7 mouse cellular contexts compared by ENCODE assay signal in the genomic region with DNA sequence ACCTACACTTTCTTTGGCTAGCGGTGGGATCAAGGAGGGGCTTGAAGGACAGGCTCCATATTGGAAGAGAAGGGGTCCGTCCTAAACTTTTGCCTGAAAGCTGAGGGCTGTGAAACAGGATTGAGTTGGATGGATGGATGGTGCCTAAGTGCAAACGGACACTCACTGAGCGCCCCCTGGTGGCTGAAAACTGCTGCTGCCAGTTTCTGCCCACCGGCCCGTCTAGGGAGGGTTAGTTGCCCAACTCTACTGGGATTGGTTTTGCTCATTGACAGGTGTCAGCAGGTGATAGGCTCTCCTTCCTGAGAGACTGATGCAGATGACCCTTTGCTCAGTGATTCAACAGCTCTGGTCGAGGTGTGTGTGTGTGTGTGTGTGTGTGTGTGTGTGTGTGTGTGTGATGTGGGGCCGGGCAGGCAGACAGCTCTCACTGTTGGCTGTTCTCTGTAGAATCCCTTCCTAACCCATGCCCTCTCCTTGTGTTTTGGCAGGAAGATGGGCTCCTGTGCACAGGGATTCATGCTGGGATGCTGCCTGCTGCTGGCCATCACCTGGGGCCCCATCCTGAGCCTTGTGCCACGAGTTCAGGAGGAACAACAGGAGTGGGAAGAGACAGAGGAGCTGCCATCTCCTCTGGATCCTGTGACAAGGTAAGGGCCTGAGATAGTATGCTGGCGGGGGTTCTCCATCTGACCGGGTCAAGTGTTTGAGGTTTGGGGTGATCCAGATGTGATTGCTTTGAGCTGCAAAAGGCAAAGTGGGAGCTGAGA. TPM values are rescaled to one million over a fixed set of nuclear protein-coding genes. Genes with fewer than 3 reads are reported as not detected.
A peak's percentile ranks its signal among the peaks of the same experiment; 100 is the strongest.
DNase-seq lines count a peak whose midpoint lies in the region; ATAC-seq and TF ChIP-seq lines count a peak whose summit lies in the region.

No protein-coding gene starts in this region.

- H3K27me3 ChIP-seq in thymus, adult 2 months (ENCODE audit: control insufficient read depth, insufficient read depth, low read length), result no peaks in the 10 kb centered on the region
- no peaks in the 10 kb centered on the region for H3K27me3 ChIP-seq in lung, embryonic 16.5 days (ENCODE audit: control insufficient read depth, insufficient read depth, low read depth, low read length)

- no peak overlapping the region for H3K4me2 ChIP-seq in lung, embryonic 16.5 days (ENCODE audit: low read depth, low read length)

- ATAC-seq in lung, embryonic 16.5 days (ENCODE audit: low read depth), result peak; percentile 67; the same call in 1 of the 2 replicates

- no peak for TF ChIP-seq POLR2A in thymus, adult 2 months (IDR thresholded peaks at IDR 0.05; ENCODE audit: control insufficient read depth, extremely low read depth, insufficient read depth, low read length, poor library complexity)

- H3K9ac ChIP-seq in lung, embryonic 16.5 days (ENCODE audit: low read length), result no peak overlapping the region

- H3K9me3 ChIP-seq in lung, embryonic 16.5 days (ENCODE audit: control insufficient read depth, low read length), result no peaks in the 10 kb centered on the region

- no peaks in the 10 kb centered on the region for H3K36me3 ChIP-seq in thymus, adult 2 months (ENCODE audit: control insufficient read depth, insufficient read depth, low read length)
- H3K36me3 ChIP-seq in lung, embryonic 16.5 days (ENCODE audit: control insufficient read depth, insufficient read depth, low read length), result no peaks in the 10 kb centered on the region

- peak; percentile 71 for DNase-seq in thymus, adult 2 months
- DNase-seq in thymus, adult 18-20 months, result no peak
- DNase-seq in adrenal gland, postnatal 36 days, result peak; percentile 83 to 87
- peak; percentile 84 for DNase-seq in gastrocnemius, adult 2 months
- DNase-seq in kidney, adult 9 months, result peak; percentile 71
- peak; percentile 56 to 89 for DNase-seq in spleen, postnatal 4 days (ENCODE audit: low spot score in 2 of 2)

- peak; percentile 89 for TF ChIP-seq CTCF in thymus, adult 2 months (IDR thresholded peaks at IDR 0.05; ENCODE audit: borderline replicate concordance, control insufficient read depth, extremely low read depth, insufficient read depth, low read length, poor library complexity)
- TF ChIP-seq CTCF in gastrocnemius, adult 2 months (IDR thresholded peaks at IDR 0.05), result peak; percentile 94

- no peak overlapping the region for H3K4me3 ChIP-seq in thymus, adult 2 months (ENCODE audit: control insufficient read depth, insufficient read depth, low read length)
- H3K4me3 ChIP-seq in gastrocnemius, adult 2 months, result no peak overlapping the region
- H3K4me3 ChIP-seq in lung, embryonic 16.5 days (ENCODE audit: low read length), result no peak overlapping the region

- H3K4me1 ChIP-seq in thymus, adult 2 months (replicated peaks; ENCODE audit: control insufficient read depth, insufficient read depth, low read length), result no peaks in the 10 kb centered on the region
- H3K4me1 ChIP-seq in lung, embryonic 16.5 days (replicated peaks; ENCODE audit: control insufficient read depth, insufficient read depth, low read length), result peaks cover 10% of the 10 kb centered on the region

- 40% methylated on average over 11 of the region's 11 CpGs for WGBS in thymus, adult 2 months
- 32% methylated on average over 11 of the region's 11 CpGs for WGBS in lung, embryonic 16.5 days

- intact Hi-C loops in gastrocnemius, adult 2 months (cut with DNase I), result loop anchor here (1.0 kb wide), 1 partner anchor 20 kb away; no protein-coding TSS in a partner anchor

- H3K27ac ChIP-seq in thymus, adult 2 months (ENCODE audit: control insufficient read depth, insufficient read depth, low read length), result no peak overlapping the region
- H3K27ac ChIP-seq in gastrocnemius, adult 2 months, result no peak overlapping the region
- H3K27ac ChIP-seq in lung, embryonic 16.5 days (ENCODE audit: low read length), result no peak overlapping the region

RNA-seq across cellular contexts. Expression of gene C1qtnf1, which starts 15.4 kb away (rescaled TPM):
- polyA plus RNA-seq in thymus, adult 2 months (2012; rRNA removed), result 8.4 and 10.6 TPM in 2 replicates
- 10 to 100 TPM; 21.6 to 22.7 TPM for total RNA-seq in adrenal gland, postnatal 36 days (2021)
- 10 to 100 TPM in 1 of 2 experiments, 1 to 10 TPM in 1; 7.9 to 12.6 TPM for total RNA-seq in gastrocnemius, adult 2 months (2021)
- polyA plus RNA-seq in lung, embryonic 16.5 days (2015; fragmentation: Nextera tagmentation; extraction: Ambion mirVana), result 8.0 and 8.2 TPM in 2 replicates

RNA-seq across cellular contexts. Expression of gene Cant1, which starts 24.5 kb away (rescaled TPM):
- 100 and 105 TPM in 2 replicates for polyA plus RNA-seq in thymus, adult 2 months (2012; rRNA removed)
- total RNA-seq in adrenal gland, postnatal 36 days (2021), result 10 to 100 TPM; 34.9 to 38.0 TPM
- 10 to 100 TPM; 10.7 to 11.6 TPM for total RNA-seq in gastrocnemius, adult 2 months (2021)
- polyA plus RNA-seq in lung, embryonic 16.5 days (2015; fragmentation: Nextera tagmentation; extraction: Ambion mirVana), result 26.5 and 28.9 TPM in 2 replicates

RNA-seq across cellular contexts. Expression of gene Engase, which starts 33.2 kb away (rescaled TPM):
- 56.5 and 58.1 TPM in 2 replicates for polyA plus RNA-seq in thymus, adult 2 months (2012; rRNA removed)
- total RNA-seq in adrenal gland, postnatal 36 days (2021), result 10 to 100 TPM; 10.3 to 20.7 TPM
- total RNA-seq in gastrocnemius, adult 2 months (2021), result 1 to 10 TPM; 4.3 to 6.2 TPM
- polyA plus RNA-seq in lung, embryonic 16.5 days (2015; fragmentation: Nextera tagmentation; extraction: Ambion mirVana), result 7.2 and 7.9 TPM in 2 replicates

RNA-seq across cellular contexts. Expression of gene Lgals3bp, which starts 41.5 kb away (rescaled TPM):
- 450 and 565 TPM in 2 replicates for polyA plus RNA-seq in thymus, adult 2 months (2012; rRNA removed)
- 100 to 1,000 TPM; 122 to 138 TPM for total RNA-seq in adrenal gland, postnatal 36 days (2021)
- total RNA-seq in gastrocnemius, adult 2 months (2021), result 10 to 100 TPM; 12.0 to 17.0 TPM
- 7.3 and 10.4 TPM in 2 replicates for polyA plus RNA-seq in lung, embryonic 16.5 days (2015; fragmentation: Nextera tagmentation; extraction: Ambion mirVana)

Comparison
In these comparisons a context has a peak if more than half of its experiments do, and no peak if none do; other contexts are left out.
1. DNase-seq: peak in thymus, adult 2 months (single experiment), adrenal gland, postnatal 36 days (2 of 2), gastrocnemius, adult 2 months (single experiment), kidney, adult 9 months (single experiment) and spleen, postnatal 4 days (2 of 2); none in thymus, adult 18-20 months (0 of 2).